Mouse (Mus musculus) adrenal gland, postnatal 10 days (tissue): ENCODE results near the gene Tapbp. TPM values are rescaled to one million over a fixed set of nuclear protein-coding genes. Genes with fewer than 3 reads are reported as not detected.
"Not testable (repeated sequence)": the region's sequence is repeated elsewhere in the genome, so short reads cannot be mapped to it uniquely, and the experiment has no call there.

Experiments
- DNase-seq: peaks from one replicate; pipeline ENCODE4 v3.0.0; 2021; ENCODE audit warnings: mixed read lengths
- long read RNA-seq, 2 experiments: library from polyadenylated mRNA; stranded (forward); transcript quantifications; one replicate each; pipeline ENCODE4 v2.0.0; 2021
- total RNA-seq, 2 experiments: library from RNA; stranded (reverse); gene quantifications; 2 replicates each; pipeline ENCODE4 v1.2.3; 2021

Tapbp gene
- 100 to 1,000 TPM; 131 to 150 TPM for total RNA-seq
- long read RNA-seq, experiment 1, transcript Tapbp-204 (3 exons, 614 nt) = minor isoform, 7 of 219 reads
- long read RNA-seq, experiment 1, transcript Tapbp-201 (8 exons, 2,898 nt) = major isoform, 61 of 219 reads
- long read RNA-seq, experiment 1, transcript Tapbp-206 (8 exons, 2,589 nt) = minor isoform, 44 of 219 reads
- long read RNA-seq, experiment 1, partial matches to known transcripts = 95 of 219 reads
- long read RNA-seq, experiment 1, other reads (novel, unspliced or antisense) = 12 of 219 reads
- long read RNA-seq, experiment 2, transcript Tapbp-206 (8 exons, 2,589 nt) = minor isoform, 46 of 145 reads
- long read RNA-seq, experiment 2, transcript Tapbp-201 (8 exons, 2,898 nt) = major isoform, 74 of 145 reads
- long read RNA-seq, experiment 2, partial matches to known transcripts = 18 of 145 reads
- long read RNA-seq, experiment 2, other reads (novel, unspliced or antisense) = 6 of 145 reads

DNA sequence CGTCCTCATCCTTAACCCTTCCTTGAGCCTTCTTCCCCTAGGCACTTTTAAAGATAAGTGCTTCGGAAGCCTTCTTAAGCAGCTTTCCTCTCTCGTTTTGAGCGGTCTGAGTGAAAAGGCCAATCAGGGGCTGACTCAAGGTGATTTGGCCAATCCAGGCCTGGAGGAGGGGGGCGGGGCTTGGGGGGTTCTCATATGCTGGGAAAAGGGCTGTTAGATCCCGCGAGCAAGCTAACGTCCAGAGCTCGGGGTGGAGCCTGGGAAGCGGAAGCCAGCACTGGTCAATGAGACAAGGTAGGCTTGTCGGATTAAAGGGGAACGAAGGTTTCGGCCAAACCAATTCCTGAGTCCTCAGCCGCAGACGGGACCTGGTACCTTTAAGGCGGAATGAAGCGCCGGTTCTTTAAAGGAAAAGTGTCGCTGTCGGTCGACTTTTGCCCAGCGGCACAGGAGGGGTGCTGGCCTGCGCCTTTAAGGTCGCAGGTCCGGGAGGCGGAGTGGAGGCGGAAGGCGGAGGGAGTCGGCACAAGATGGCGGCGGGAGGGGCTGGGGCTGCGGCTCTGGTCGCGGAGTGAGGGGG is at the start of gene Tapbp, which contains the start of gene Zbtb22:
Tapbp (plus strand) TSS at position 229 of the 580 bp plus-strand sequence.
Zbtb22 (plus strand) TSS at position 234 of the 580 bp plus-strand sequence.
- peak; percentile 96 for DNase-seq

DNA sequence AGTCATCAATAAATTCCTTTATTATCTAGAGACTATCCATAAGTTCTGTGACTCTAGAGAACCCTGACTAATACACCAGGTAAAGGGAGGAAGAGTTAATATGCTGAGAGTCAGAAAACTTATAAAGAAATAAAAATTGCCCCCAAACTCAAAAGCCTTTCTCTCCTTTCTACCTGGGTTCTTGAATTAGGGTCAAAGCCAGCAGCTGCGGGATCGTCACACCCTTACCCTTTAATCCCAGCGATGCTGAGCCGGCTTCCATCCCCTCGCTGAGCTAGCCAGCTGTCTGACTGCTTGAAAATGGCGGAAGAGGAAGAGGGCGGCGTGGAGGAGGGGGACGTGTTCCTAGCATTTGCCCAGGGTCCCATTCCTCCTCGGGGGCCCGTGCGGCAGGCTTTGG is 42.2 kb upstream of the Tapbp start, which contains the start of gene Gm7029:
Gm7029 (plus strand) TSS at position 301 of the 400 bp plus-strand sequence.
- not testable (repeated sequence) for DNase-seq

DNA sequence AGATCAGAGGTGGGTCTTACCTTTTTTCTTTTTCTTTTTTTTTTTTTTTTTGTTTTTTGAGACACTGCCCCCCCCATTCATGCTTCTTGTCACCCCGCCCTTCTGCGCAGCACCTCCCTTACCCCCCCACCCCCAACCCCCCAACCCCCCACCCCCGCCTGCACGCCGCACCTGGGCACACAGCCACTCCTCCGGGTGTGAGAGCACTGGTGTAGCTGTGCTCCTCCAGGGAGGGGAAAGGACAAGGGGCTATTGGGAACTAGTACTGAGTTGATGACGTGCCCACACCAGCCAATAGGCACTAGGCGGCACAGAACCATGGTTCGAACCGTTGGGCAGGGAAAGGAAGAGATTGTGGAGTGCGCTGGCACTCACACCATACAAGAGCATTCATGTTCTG is 41.3 kb upstream of the Tapbp start:
- no peak for DNase-seq

- peak; percentile 33 for DNase-seq
Observed at GRCm38 (mm10) chr17:33875797-33876196, 39.9 kb upstream of the Tapbp start.

DNA sequence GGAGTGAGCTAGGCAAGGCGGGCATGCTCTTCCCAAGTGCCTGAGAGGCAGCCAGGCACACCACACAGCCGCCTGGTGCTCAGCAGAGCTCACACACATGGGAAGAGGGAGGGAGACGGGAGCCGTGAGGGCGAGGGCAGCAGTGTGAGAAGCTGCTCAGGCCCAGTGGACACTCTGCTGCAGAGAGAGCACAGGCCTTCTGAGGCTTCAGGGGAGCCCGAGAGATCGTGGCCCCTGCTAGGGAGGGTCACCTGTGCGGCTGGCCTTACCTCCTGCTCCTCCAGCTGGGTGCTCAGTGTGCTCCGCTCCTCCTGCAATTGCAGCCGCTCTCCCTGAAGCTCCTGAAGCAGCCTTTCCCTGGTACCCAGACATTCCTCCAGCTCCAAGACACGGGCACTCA is 31.4 kb upstream of the Tapbp start:
- DNase-seq = not testable (repeated sequence)

DNA sequence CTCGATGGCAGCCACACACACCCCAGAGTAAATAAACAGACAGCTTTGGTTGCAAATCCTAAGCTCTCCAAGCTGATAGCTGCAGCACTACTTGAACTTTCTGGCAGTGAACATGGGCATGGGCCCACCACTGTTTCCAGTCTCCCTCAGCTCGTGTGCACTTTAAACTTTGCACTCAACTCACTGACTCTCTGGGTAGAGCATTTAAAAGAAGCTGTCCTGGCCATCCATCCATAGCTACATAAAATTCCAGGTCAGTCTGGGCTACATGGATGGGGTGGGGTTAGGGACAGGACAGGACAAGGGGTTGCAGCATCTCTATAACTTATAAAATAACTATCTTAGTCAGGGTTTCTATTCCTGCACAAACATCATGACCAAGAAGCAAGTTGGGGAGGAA is 27.9 kb upstream of the Tapbp start:
- DNase-seq = not testable (repeated sequence)

DNA sequence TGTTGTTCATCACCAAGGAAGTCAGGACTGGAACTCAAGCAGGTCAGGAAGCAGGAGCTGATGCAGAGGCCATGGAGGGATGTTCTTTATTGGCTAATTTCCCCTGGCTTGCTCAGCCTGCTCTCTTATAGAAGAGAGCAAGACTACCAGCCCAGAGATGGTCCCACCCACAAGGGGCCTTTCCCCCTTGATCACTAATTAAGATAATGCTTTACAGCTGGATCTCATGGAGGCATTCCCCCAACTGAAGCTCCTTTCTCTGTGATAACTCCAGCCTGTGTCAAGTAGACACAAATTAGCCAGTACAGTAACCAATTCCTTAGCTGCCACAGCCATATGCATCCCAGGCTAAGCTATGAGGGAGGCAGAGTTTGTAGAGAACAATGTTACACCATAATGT is 27.5 kb upstream of the Tapbp start:
- not testable (repeated sequence) for DNase-seq

DNA sequence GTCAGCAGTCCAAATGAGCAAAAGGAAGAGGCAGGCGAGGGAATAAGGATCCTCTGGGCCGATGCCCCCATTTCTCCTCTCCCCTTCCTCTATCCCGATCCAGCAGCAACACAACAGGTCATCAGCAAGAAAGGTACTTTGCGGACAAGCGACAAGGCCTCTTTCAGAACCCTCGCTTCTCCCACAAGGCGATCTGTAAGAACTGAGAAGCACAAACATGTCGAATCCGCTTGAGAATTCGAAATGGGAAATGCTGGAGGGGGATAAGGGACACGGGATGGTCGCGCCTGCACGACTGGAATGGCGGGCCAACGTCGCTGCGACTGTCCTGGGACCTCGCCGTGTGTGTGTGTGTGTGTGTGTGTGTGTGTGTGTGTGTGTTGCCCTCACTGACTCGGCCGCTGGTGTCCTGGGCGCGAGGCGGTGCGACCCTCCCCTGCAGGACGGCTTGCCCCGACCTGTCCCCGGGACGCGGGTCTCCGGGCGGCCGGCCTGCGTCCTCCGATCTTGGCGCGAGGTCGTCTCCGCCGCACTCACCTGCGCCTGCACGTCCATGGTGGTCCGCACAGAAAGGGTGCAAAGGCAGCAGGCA is 25.7 kb upstream of the Tapbp start:
- not testable (repeated sequence) for DNase-seq

DNA sequence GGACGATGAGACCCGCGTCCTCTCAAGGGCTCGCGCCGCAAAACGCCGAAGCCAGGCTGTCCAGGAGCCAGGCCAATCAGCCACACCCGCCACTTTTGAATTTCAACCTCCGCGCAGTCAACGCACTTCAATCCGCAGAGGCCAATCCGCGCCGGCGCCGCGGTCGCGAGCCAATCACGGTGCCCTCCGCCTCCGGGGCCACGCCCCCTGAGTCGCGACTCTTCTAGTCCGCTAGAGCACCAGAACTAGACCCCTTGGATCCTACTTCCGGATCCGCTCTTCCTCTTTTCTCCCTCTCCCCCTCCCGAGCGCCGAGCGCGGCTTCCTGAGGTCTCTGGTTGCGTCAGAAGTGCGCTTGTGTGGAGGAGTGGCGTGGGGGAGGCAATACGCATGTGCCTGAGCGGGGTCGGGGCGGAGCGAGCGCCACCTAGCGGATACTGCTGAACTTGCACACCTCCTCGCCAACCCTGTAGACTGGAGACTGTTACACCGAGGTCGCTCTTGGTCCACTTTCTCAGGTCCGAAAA is 25.1 kb upstream of the Tapbp start, which contains the start of gene Kifc1:
Kifc1 (minus strand) TSS at position 129 of the 527 bp plus-strand sequence.
- DNase-seq = peak; percentile 99

DNA sequence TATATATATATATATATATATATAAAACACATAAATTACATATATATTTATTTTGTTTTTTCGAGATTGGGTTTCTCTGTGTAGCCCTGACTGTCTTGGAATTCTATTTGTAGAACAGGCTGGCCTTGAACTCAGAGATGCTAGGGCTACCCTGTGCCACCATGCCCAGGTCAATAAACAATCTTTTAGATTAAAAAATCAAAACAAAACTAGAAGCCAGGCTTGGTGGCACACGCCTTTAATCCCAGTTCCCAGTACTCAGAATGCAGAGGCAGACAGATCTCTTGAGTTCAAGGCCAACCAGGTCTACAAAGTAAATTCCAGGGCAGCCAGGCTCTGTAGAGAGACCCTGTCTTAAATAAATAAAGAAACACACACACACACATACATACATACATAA is 24.3 kb upstream of the Tapbp start:
- DNase-seq = no peak

DNA sequence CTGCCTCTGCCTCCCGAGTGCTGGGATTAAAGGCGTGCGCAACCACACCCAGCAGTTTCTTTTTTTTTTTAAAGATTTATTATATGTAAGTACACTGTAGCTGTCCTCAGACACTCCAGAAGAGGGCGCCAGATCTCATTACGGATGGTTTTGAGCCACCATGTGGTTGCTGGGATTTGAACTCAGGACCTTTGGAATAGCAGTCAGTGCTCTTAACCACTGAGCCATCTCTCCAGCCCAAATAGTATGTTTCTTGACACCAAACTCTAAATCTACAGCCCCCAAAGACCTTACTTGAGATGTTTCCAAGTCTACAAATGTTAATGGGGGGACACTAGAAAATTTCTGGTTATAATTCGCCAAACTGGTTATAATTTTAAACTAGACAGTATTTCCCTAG is 23.8 kb upstream of the Tapbp start:
- DNase-seq = not testable (repeated sequence)

DNA sequence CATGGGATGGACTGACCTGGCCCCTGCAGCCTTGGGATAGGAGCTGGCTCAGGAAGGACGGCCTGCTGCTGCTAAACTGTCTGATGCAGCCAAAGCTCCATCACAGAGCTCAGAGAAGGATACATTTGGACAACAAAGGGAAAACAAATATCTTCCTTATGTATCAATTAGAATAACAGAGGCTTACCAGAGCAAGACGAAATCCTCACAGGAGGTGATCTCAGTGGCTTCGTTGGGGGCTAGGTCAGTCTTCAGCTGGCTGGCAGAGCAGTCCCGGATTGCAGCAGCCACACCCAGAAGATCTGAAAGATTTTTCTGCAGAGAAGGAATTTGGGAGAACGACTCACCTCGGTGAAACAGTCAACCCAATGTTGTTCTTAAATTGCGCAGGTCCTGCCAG is 23.3 kb upstream of the Tapbp start:
- no peak for DNase-seq

DNA sequence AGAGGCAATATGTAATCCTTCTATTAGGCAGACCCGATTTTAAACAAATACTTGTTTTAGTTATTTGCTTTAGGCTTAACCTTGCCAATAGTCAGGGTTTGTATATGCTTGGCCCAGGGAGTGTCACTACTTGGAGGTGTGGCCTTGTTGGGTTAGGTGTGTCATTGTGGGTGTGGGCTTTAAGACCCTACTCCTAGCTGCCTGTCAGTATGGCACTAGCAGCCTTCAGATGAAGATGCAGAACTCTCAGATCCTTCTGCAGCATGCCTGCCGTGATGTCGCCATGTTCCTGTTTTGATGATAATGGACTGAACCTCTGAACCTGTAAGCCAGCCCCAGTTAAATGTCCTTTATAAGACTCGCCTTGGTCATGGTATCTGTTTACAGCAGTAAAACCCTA is 22.7 kb upstream of the Tapbp start:
- DNase-seq = not testable (repeated sequence)

DNA sequence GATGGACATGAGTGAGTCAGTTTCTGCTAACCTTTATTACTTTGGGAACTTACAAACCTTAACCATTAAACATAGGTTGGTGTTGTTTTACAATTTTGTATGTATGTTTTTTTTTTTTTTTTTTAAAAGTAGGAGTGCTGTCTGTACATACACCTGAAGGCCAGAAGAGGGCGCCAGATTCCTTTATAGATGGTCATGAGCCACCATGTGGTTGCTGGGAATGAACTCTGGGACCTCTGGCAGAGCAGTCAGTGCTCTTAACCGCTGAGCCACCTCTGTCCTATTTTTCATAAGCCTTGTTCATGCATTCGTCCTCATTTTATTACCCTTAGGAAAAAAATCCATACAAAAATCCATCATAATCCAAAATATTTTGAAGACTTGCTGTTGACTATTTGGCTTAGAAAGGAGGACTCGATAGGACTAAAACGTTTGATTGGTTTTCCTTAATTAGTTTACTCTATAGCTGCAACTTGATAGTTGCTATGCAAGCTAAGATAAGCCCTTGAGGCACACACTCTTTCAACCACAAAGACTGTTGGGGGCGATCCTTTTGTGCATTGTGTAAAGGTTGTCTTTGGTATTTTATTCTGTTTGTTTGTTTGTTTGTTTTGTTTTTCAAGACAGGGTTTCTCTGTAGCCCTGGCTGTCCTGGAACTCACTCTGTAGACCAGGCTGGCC is 18.4 kb upstream of the Tapbp start:
- DNase-seq = peak; percentile 49

GRCm38 (mm10) chr17:33898193-33898592 is 17.5 kb upstream of the Tapbp start:
- not testable (repeated sequence) for DNase-seq

GRCm38 (mm10) chr17:33899642-33900041 is 16.1 kb upstream of the Tapbp start:
- no peak for DNase-seq

GRCm38 (mm10) chr17:33900281-33900988 is 15.3 kb upstream of the Tapbp start:
- DNase-seq = no peak

GRCm38 (mm10) chr17:33900989-33901314 is 14.7 kb upstream of the Tapbp start:
- DNase-seq = no peak

- no peak for DNase-seq
Observed at GRCm38 (mm10) chr17:33901653-33902052, 14.0 kb upstream of the Tapbp start.

DNA sequence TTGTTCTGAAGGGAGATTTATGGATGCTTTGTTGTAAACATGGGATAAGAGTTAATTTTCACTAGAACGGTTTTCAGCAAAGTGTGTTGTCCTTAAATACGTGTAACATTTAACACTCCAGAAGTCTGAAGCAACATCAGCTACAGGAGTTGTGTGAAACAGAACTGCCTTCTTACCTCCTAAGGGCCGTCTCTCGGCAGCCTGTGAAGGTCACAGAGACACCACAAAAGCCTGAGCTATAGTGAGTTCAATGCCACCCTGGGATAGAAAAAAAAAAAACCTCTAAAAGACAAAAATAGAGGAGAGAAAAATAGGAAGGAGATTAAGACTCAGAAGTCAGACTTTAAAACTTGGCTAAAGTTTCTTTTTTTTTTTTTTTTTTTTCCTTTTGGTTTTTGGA is 13.6 kb upstream of the Tapbp start:
- no peak for DNase-seq

DNA sequence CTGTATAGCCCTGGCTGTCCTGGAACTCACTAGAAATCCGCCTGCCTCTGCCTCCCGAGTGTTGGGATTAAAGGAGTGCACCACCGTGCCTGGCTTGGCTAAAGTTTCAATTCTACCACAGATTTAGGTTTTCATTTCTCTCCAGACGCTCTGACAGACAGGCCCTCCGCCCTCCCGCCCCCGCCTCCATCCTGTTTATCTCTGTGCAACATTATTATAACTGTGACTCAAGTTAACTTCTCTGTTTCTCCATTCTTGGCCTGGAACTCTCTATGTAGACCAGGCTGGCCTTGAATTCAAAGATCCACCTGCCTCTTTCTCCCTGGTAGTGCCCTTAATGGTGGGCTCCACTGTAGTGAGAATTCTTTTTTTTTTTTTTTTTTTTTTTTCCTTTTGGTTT is 13.2 kb upstream of the Tapbp start:
- no peak for DNase-seq
